Mouse (Mus musculus) embryonic facial prominence, embryonic 15.5 days (tissue): ENCODE data around the gene Pdgfb. TPM values are rescaled to one million over a fixed set of nuclear protein-coding genes. Genes with fewer than 3 reads are reported as not detected.

Experiments used
- ATAC-seq: fragments of 200-750 bp; cut with Nextera tagmentation; 2 replicates; pipeline ENCODE4 v1.8.0; 2017; ENCODE audit warnings: low read depth, moderate TSS enrichment; ENCODE audit not compliant: insufficient number of reproducible peaks, low FRiP score, low TSS enrichment
- H3K27ac ChIP-seq: fragments of 300-500 bp; sonication (generic); replicated peaks from 2 replicates; pipeline ENCODE4 v1.5.1; 2015; ENCODE audit warnings: mild to moderate bottlenecking, inconsistent platforms
- H3K27me3 ChIP-seq: fragments of 300-500 bp; sonication (generic); 2 replicates; pipeline ENCODE4 v1.6.1; 2015; ENCODE audit warnings: inconsistent platforms
- H3K36me3 ChIP-seq: fragments of 300-500 bp; sonication (generic); 2 replicates; pipeline ENCODE4 v1.6.1; 2015; ENCODE audit warnings: mild to moderate bottlenecking, inconsistent platforms
- H3K4me1 ChIP-seq: fragments of 300-500 bp; sonication (generic); 2 replicates; pipeline ENCODE4 v1.6.1; 2015; ENCODE audit warnings: inconsistent platforms
- H3K4me2 ChIP-seq: fragments of 300-500 bp; sonication (generic); replicated peaks from 2 replicates; pipeline ENCODE4 v1.6.1; 2015; ENCODE audit warnings: mild to moderate bottlenecking, inconsistent platforms
- H3K4me3 ChIP-seq: fragments of 300-500 bp; sonication (generic); replicated peaks from 2 replicates; pipeline ENCODE4 v1.5.1; 2015; ENCODE audit warnings: mild to moderate bottlenecking, inconsistent platforms
- H3K9ac ChIP-seq: fragments of 300-500 bp; sonication (generic); 2 replicates; pipeline ENCODE4 v1.6.1; 2015; ENCODE audit warnings: inconsistent platforms
- H3K9me3 ChIP-seq: fragments of 300-500 bp; sonication (generic); replicated peaks from 2 replicates; pipeline ENCODE4 v1.6.1; 2016; ENCODE audit warnings: inconsistent platforms
- WGBS: fragments of 180-500 bp; shearing (Covaris S2); methylation state at CpG from one replicate; pipeline ENCODE4 v1.1.7; 2015; 5-methylcytosine and 5-hydroxymethylcytosine counted together
- polyA plus RNA-seq: library from polyadenylated mRNA; unstranded; fragments of >200 nt; fragmentation: Nextera tagmentation; extraction: Ambion mirVana; gene quantifications from 2 replicates; pipeline ENCODE4 v1.2.1, GENCODE M21; 2015

The Pdgfb gene
- polyA plus RNA-seq, 1 experiment from 2014 or later: 5.2 TPM

GRCm38 (mm10) chr15:80016563-80017301 lies 2.0 kb upstream of the Pdgfb start:
- Histone ChIP-seq H3K27ac (no peak overlapping the region), H3K9ac (no peak overlapping the region), H3K4me1 (peaks cover 34% of the 10 kb centered on the region), H3K4me2 (no peak overlapping the region), H3K27me3 (peaks cover 53% of the 10 kb centered on the region), H3K36me3 (no peaks in the 10 kb centered on the region), H3K9me3 (no peaks in the 10 kb centered on the region), H3K4me3 (no peak overlapping the region)
- ATAC-seq: no peak
- WGBS: 86% methylated on average over 9 of the region's 9 CpGs

- Histone ChIP-seq H3K4me1 (peaks cover 36% of the 10 kb centered on the region), H3K27ac (no peak overlapping the region), H3K9ac (no peak overlapping the region), H3K4me2 (peak overlapping the region; percentile 99), H3K27me3 (peaks cover 67% of the 10 kb centered on the region), H3K36me3 (no peaks in the 10 kb centered on the region), H3K9me3 (no peaks in the 10 kb centered on the region), H3K4me3 (peak overlapping the region; percentile 55)
- 66% methylated on average over 7 of the region's 7 CpGs for WGBS
- no peak for ATAC-seq
Measured at GRCm38 (mm10) chr15:80015211-80015952, 605 bp upstream of the Pdgfb start.

GRCm38 (mm10) chr15:80014031-80014320 lies 801 bp downstream of the Pdgfb start:
- under 1% methylated on average over 37 of the region's 37 CpGs for WGBS
- H3K4me1 ChIP-seq: peaks cover 36% of the 10 kb centered on the region

GRCm38 (mm10) chr15:80013256-80014030 lies 1.3 kb downstream of the Pdgfb start:
- H3K4me1 ChIP-seq: peaks cover 36% of the 10 kb centered on the region
- 0 out of 2 replicates have a peak overlapping the region, but pooled peaks have one; percentile 52 for H3K27ac ChIP-seq
- H3K4me2 ChIP-seq: peak overlapping the region; percentile 99
- no peaks in the 10 kb centered on the region for H3K36me3 ChIP-seq
- peaks cover 76% of the 10 kb centered on the region for H3K27me3 ChIP-seq
- H3K9ac ChIP-seq: peak overlapping the region; percentile 44
- H3K4me3 ChIP-seq: peak overlapping the region; percentile 55
- WGBS: 1% methylated on average over 35 of the region's 36 CpGs
- H3K9me3 ChIP-seq: no peaks in the 10 kb centered on the region
- ATAC-seq: no peak

More at GRCm38 (mm10) chr15:80014031-80014320, 801 bp downstream of the Pdgfb start:
- peaks cover 72% of the 10 kb centered on the region for H3K27me3 ChIP-seq
- peak overlapping the region; percentile 55 for H3K4me3 ChIP-seq
- peak overlapping the region; percentile 44 for H3K9ac ChIP-seq
- peak overlapping the region; percentile 99 for H3K4me2 ChIP-seq
- ATAC-seq: no peak
- H3K9me3 ChIP-seq: no peaks in the 10 kb centered on the region
- H3K27ac ChIP-seq: peak overlapping the region; percentile 29; the same call in 1 of the 2 replicates
- no peaks in the 10 kb centered on the region for H3K36me3 ChIP-seq

GRCm38 (mm10) chr15:80012527-80013201 lies 2.1 kb downstream of the Pdgfb start:
- peak; percentile 52 for ATAC-seq
- Histone ChIP-seq H3K9me3 (no peaks in the 10 kb centered on the region), H3K4me3 (peak overlapping the region; percentile 55), H3K4me2 (peak overlapping the region; percentile 99), H3K27ac (peak overlapping the region; percentile 52), H3K27me3 (peaks cover 76% of the 10 kb centered on the region), H3K36me3 (no peaks in the 10 kb centered on the region), H3K9ac (peak overlapping the region; percentile 44), H3K4me1 (peaks cover 36% of the 10 kb centered on the region)
- 0% methylated on average over 60 of the region's 60 CpGs for WGBS

GRCm38 (mm10) chr15:80011778-80012526 lies 2.8 kb downstream of the Pdgfb start:
- Histone ChIP-seq H3K4me1 (peaks cover 36% of the 10 kb centered on the region), H3K36me3 (no peaks in the 10 kb centered on the region), H3K9me3 (no peaks in the 10 kb centered on the region), H3K9ac (peak overlapping the region; percentile 44), H3K4me2 (peak overlapping the region; percentile 99), H3K27ac (peak overlapping the region; percentile 52; the same call in 1 of the 2 replicates), H3K27me3 (peaks cover 75% of the 10 kb centered on the region), H3K4me3 (peak overlapping the region; percentile 55)
- 1% methylated on average over 51 of the region's 56 CpGs for WGBS
- peak; percentile 13; the same call in 1 of the 2 replicates for ATAC-seq

GRCm38 (mm10) chr15:80011194-80011593 lies 3.6 kb downstream of the Pdgfb start:
- Histone ChIP-seq H3K27ac (no peak overlapping the region), H3K9me3 (no peaks in the 10 kb centered on the region), H3K4me1 (peaks cover 36% of the 10 kb centered on the region), H3K27me3 (peaks cover 67% of the 10 kb centered on the region), H3K4me3 (peak overlapping the region; percentile 55; the same call in 1 of the 2 replicates), H3K9ac (no peak overlapping the region), H3K36me3 (no peaks in the 10 kb centered on the region), H3K4me2 (peak overlapping the region; percentile 99; the same call in 1 of the 2 replicates)
- 37% methylated on average over 6 of the region's 6 CpGs for WGBS
- ATAC-seq: no peak

- Histone ChIP-seq H3K4me2 (no peak overlapping the region), H3K36me3 (no peaks in the 10 kb centered on the region), H3K4me3 (no peak overlapping the region), H3K27me3 (peaks cover 57% of the 10 kb centered on the region), H3K9me3 (no peaks in the 10 kb centered on the region), H3K27ac (peak overlapping the region; percentile 29; the same call in 1 of the 2 replicates), H3K4me1 (peaks cover 42% of the 10 kb centered on the region), H3K9ac (no peak overlapping the region)
- 37% methylated on average over 7 of the region's 7 CpGs for WGBS
- no peak for ATAC-seq
Measured at GRCm38 (mm10) chr15:80010182-80010558, 4.6 kb downstream of the Pdgfb start.

GRCm38 (mm10) chr15:80009421-80010181 lies 5.2 kb downstream of the Pdgfb start:
- Histone ChIP-seq H3K4me3 (no peak overlapping the region), H3K36me3 (no peaks in the 10 kb centered on the region), H3K9ac (no peak overlapping the region), H3K4me1 (peaks cover 40% of the 10 kb centered on the region), H3K4me2 (no peak overlapping the region), H3K27me3 (peaks cover 51% of the 10 kb centered on the region), H3K9me3 (no peaks in the 10 kb centered on the region), H3K27ac (no peak overlapping the region; the same call in 1 of the 2 replicates)
- ATAC-seq: no peak
- 42% methylated on average over 12 of the region's 12 CpGs for WGBS

- ATAC-seq: no peak
- H3K4me3 ChIP-seq: no peak overlapping the region
- H3K4me1 ChIP-seq: peaks cover 29% of the 10 kb centered on the region
- H3K36me3 ChIP-seq: no peaks in the 10 kb centered on the region
- peaks cover 40% of the 10 kb centered on the region for H3K27me3 ChIP-seq
- H3K9ac ChIP-seq: no peak overlapping the region
- 80% methylated on average over 6 of the region's 6 CpGs for WGBS
- no peaks in the 10 kb centered on the region for H3K9me3 ChIP-seq
- no peak overlapping the region for H3K4me2 ChIP-seq
- H3K27ac ChIP-seq: no peak overlapping the region
Measured at GRCm38 (mm10) chr15:80008461-80008860, 6.3 kb downstream of the Pdgfb start.
